Mouse (Mus musculus): ENCODE results near the gene Ulk2. TPM values are rescaled to one million over a fixed set of nuclear protein-coding genes. Genes with fewer than 3 reads are reported as not detected.
"Not testable (repeated sequence)": the region's sequence is repeated elsewhere in the genome, so short reads cannot be mapped to it uniquely, and the experiment has no call there.

Ulk2 gene
- polyA plus RNA-seq, 1 experiment from 2014 or later: 11.2 TPM

DNA sequence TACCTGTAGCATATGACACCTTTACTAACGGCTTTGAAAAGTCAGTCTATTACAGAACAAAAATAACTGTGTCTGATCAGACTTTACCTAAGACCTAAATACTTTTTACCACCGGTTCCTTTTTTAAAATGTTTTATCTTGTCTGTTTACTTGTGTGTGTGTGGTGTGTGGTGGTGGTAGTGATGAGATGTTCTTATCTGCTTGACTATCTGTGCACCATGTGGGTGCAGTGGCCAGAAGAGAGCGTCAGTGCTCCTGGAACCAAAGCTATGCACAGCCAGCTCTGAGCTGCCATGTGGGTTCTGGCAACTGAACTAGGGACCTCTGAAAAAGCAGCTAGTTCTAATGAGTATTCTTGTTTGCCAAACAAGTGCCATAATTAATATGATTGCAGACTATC is 3.7 kb downstream of the Ulk2 start:
- Histone ChIP-seq H3K9ac (no peak overlapping the region), H3K27me3 (replicated peaks) (no peaks in the 10 kb centered on the region), H3K4me1 (peaks cover 10% of the 10 kb centered on the region), H3K27ac (replicated peaks) (no peak overlapping the region), H3K36me3 (peaks cover 19% of the 10 kb centered on the region), H3K4me2 (no peak overlapping the region), H3K4me3 (no peak overlapping the region), H3K9me3 (no peaks in the 10 kb centered on the region)
- WGBS: 69% methylated on average over 3 of the region's 3 CpGs
- no peak for ATAC-seq (ENCODE audit: extremely low read depth, insufficient number of reproducible peaks, low FRiP score, low TSS enrichment)

GRCm38 (mm10) chr11:61840663-61841062 is 14.2 kb downstream of the Ulk2 start:
- not testable (repeated sequence) for H3K27ac ChIP-seq (replicated peaks); H3K4me3 ChIP-seq; ATAC-seq (ENCODE audit: extremely low read depth, insufficient number of reproducible peaks, low FRiP score, low TSS enrichment); H3K4me2 ChIP-seq; H3K9me3 ChIP-seq; H3K9ac ChIP-seq; H3K27me3 ChIP-seq (replicated peaks); H3K4me1 ChIP-seq
- peaks cover 82% of the 10 kb centered on the region for H3K36me3 ChIP-seq
- 64% methylated on average over 3 of the region's 3 CpGs for WGBS

DNA sequence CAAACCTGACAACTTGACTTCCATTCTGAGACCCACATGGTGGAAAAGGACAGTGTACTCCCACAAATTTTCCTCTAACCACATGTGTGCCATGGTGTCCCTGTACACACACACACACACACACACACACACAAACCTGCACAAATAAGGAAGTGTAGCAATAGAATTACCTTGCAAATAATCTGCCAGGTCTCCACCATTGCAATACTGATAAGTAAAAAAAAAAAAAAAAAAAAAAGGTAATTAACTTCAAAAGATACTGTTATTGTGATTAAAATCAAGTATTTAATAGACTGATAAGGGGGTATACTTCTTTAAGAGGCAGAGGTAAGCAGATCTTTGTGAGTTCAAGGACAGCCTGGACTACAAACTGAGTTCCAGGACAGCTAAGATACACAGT is 14.9 kb downstream of the Ulk2 start:
- Histone ChIP-seq H3K27me3 (replicated peaks) (no peaks in the 10 kb centered on the region), H3K4me1 (no peaks in the 10 kb centered on the region), H3K4me3 (no peak overlapping the region), H3K4me2 (no peak overlapping the region), H3K9ac (no peak overlapping the region), H3K36me3 (peaks cover 82% of the 10 kb centered on the region), H3K9me3 (no peaks in the 10 kb centered on the region), H3K27ac (replicated peaks) (no peak overlapping the region)
- no peak for ATAC-seq (ENCODE audit: extremely low read depth, insufficient number of reproducible peaks, low FRiP score, low TSS enrichment)

DNA sequence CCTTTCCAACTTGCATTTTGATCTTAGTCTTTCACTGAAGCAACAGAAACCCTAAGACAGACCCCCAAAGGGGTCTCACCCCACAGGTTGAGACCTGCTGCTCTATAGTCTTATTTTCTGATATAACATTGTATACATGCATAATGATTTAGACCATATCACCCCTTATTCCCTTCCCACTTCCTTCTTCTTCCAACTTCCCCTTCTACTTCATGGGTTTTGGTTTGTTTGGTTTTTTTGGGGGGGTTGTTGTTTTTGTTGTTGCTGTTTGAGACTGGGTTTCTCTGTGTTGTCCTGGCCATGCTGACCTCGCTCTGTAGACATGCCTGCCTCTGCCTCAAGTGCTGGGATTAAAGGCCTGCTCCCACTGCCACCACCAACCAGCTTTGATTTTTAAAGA is 15.7 kb downstream of the Ulk2 start:
- peaks cover 81% of the 10 kb centered on the region for H3K36me3 ChIP-seq
- ATAC-seq (ENCODE audit: extremely low read depth, insufficient number of reproducible peaks, low FRiP score, low TSS enrichment): no peak
- H3K9me3 ChIP-seq: no peaks in the 10 kb centered on the region
- 94% methylated on average over 1 of the region's 1 CpGs for WGBS
- no peak overlapping the region for H3K27ac ChIP-seq (replicated peaks)
- H3K9ac ChIP-seq: no peak overlapping the region
- no peak overlapping the region for H3K4me3 ChIP-seq
- no peak overlapping the region for H3K4me2 ChIP-seq
- no peaks in the 10 kb centered on the region for H3K4me1 ChIP-seq
- no peaks in the 10 kb centered on the region for H3K27me3 ChIP-seq (replicated peaks)

GRCm38 (mm10) chr11:61809793-61810192 is 45.1 kb downstream of the Ulk2 start:
- ATAC-seq (ENCODE audit: extremely low read depth, insufficient number of reproducible peaks, low FRiP score, low TSS enrichment): no peak
- no peaks in the 10 kb centered on the region for H3K9me3 ChIP-seq
- H3K36me3 ChIP-seq: peaks cover 86% of the 10 kb centered on the region
- 51% methylated on average over 4 of the region's 4 CpGs for WGBS
- no peak overlapping the region for H3K9ac ChIP-seq
- H3K4me1 ChIP-seq: peaks cover 8% of the 10 kb centered on the region
- H3K4me3 ChIP-seq: no peak overlapping the region
- no peak overlapping the region for H3K27ac ChIP-seq (replicated peaks)
- no peaks in the 10 kb centered on the region for H3K27me3 ChIP-seq (replicated peaks)
- no peak overlapping the region for H3K4me2 ChIP-seq

DNA sequence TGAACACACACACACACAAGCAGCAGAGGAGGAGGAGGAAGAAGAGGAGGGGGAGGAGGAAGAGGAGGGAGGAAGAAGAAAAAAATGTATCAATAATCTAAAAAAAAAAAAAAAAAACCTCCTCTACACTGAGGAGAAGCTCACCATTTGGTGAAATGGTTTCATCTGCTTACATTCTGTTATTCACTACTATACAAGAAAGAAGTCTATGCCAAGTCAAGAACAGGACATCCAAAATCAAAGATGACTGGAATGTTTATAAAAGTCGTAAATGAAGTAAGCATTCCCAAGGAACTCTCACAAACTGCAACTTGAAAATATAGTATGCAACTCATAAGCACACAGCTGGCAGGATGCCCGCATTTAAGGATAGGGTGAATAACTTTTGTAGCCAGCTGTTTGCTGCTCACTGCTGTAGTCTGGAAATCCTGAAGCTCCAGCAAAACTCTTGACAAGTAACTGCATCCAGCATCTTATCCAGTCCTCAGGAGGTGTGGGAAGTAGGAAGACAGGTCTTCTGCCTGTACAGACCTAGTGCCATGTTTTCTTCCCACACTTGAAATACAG is 46.2 kb downstream of the Ulk2 start:
- Histone ChIP-seq H3K4me2 (no peak overlapping the region), H3K9me3 (no peaks in the 10 kb centered on the region), H3K4me1 (no peaks in the 10 kb centered on the region), H3K27me3 (replicated peaks) (no peaks in the 10 kb centered on the region), H3K27ac (replicated peaks) (no peak overlapping the region), H3K36me3 (peaks cover 80% of the 10 kb centered on the region), H3K4me3 (no peak overlapping the region), H3K9ac (no peak overlapping the region)
- 74% methylated on average over 2 of the region's 2 CpGs for WGBS
- ATAC-seq (ENCODE audit: extremely low read depth, insufficient number of reproducible peaks, low FRiP score, low TSS enrichment): no peak

GRCm38 (mm10) chr11:61793441-61793840 is 61.4 kb downstream of the Ulk2 start:
- H3K4me3 ChIP-seq: no peak overlapping the region
- H3K36me3 ChIP-seq: peaks cover 71% of the 10 kb centered on the region
- H3K9ac ChIP-seq: no peak overlapping the region
- H3K4me1 ChIP-seq: peaks cover 5% of the 10 kb centered on the region; the same call in 1 of the 2 replicates
- no peaks in the 10 kb centered on the region for H3K27me3 ChIP-seq (replicated peaks)
- no peak for ATAC-seq (ENCODE audit: extremely low read depth, insufficient number of reproducible peaks, low FRiP score, low TSS enrichment)
- no peaks in the 10 kb centered on the region for H3K9me3 ChIP-seq
- no peak overlapping the region for H3K27ac ChIP-seq (replicated peaks)
- no peak overlapping the region for H3K4me2 ChIP-seq
- WGBS: 91% methylated on average over 1 of the region's 1 CpGs

- Histone ChIP-seq H3K4me1 (no peaks in the 10 kb centered on the region), H3K4me3 (no peak overlapping the region), H3K36me3 (peaks cover 83% of the 10 kb centered on the region), H3K9ac (no peak overlapping the region), H3K4me2 (no peak overlapping the region), H3K27me3 (replicated peaks) (no peaks in the 10 kb centered on the region), H3K27ac (replicated peaks) (no peak overlapping the region), H3K9me3 (no peaks in the 10 kb centered on the region)
- WGBS: 67% methylated on average over 1 of the region's 1 CpGs
- no peak for ATAC-seq (ENCODE audit: extremely low read depth, insufficient number of reproducible peaks, low FRiP score, low TSS enrichment)
These were observed 66.3 kb downstream of the Ulk2 start for GRCm38 (mm10) chr11:61788550-61788949.

- not testable (repeated sequence) for H3K27ac ChIP-seq (replicated peaks); H3K4me3 ChIP-seq; H3K4me1 ChIP-seq; H3K27me3 ChIP-seq (replicated peaks); H3K4me2 ChIP-seq; ATAC-seq (ENCODE audit: extremely low read depth, insufficient number of reproducible peaks, low FRiP score, low TSS enrichment); H3K9me3 ChIP-seq; H3K9ac ChIP-seq
- H3K36me3 ChIP-seq: peaks cover 73% of the 10 kb centered on the region
- WGBS: 93% methylated on average over 3 of the region's 3 CpGs
These were observed 72.3 kb downstream of the Ulk2 start for GRCm38 (mm10) chr11:61782526-61782925.

DNA sequence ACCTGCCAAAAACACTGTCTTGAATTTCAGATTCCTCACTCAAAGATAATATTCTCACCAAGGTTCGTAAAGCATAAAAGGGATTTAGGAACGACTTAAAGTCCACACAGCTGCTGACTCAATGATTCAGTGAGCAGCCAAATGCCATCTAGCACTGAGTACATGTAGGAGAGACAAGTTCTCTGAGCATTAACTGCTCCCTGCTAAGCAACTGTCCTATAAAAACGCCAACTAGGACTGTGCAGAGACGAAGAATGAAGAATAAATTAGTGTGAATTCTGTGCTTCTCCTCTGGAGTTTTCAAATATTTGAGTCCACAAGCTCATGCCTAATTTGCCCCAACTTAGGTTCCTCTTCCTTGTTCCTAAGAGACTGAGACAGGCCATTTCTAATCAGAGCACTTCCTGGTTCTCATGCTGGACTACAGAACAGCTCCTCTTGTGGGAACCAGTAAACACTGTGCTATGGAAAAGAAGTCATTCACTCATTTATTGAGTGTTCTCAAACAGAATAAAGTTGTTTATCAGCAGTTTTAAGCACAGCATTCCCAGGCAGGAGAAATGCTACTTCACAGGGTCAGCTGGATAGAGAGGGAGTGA is 80.2 kb downstream of the Ulk2 start:
- H3K9me3 ChIP-seq: no peaks in the 10 kb centered on the region
- no peak overlapping the region for H3K9ac ChIP-seq
- no peaks in the 10 kb centered on the region for H3K4me1 ChIP-seq
- H3K4me3 ChIP-seq: no peak overlapping the region
- WGBS: 80% methylated on average over 4 of the region's 4 CpGs
- no peak for ATAC-seq (ENCODE audit: extremely low read depth, insufficient number of reproducible peaks, low FRiP score, low TSS enrichment)
- H3K4me2 ChIP-seq: no peak overlapping the region
- no peaks in the 10 kb centered on the region for H3K27me3 ChIP-seq (replicated peaks)
- no peak overlapping the region for H3K27ac ChIP-seq (replicated peaks)
- peaks cover 65% of the 10 kb centered on the region for H3K36me3 ChIP-seq

DNA sequence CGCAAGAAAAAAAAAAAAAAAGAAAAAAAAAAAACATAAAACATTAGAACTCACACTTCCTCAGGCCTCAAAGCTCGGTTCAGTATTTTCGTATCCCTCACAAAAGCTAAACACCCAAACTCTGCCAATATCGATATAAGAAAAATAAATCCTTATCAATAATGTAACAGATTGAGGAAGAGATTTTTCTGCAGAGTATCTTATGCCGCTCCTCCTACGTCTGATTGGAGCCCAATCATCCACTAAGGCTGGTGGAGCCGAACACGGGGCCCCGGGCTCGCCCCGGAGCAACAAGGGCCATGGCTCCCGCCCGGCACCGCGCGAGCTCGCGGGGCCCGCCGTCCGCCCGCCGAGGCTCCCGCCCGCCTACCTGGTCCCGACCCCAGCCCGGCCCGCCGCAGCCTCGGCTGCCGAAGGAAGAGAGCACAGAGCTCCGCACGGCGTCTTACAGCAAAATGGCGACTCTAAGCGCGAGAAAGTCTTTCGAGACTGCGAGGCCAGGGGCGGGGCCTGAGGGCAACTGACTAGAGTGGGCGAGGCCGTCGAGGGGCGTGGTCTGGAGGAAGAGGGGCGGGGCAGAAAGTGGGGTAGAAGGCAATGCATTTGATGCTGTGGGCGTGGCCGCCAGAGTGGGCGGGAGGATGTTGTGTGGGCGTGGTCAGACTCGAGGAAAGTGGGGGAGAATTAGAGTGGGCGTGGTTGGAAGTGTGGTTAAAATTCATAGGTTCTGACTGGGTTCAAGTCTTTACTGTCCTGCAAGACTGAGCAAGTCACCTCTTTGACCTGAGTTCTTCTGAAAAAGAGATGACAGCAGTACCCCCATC is 93.1 kb downstream of the Ulk2 start, which contains the start of gene Prpsap2:
Gene Prpsap2, minus strand, starts transcription at position 505 of the 824 bp plus-strand sequence.
- Histone ChIP-seq H3K4me2 (peak within 1 kb of the TSS; percentile 79), H3K36me3 (peaks cover 17% of the 10 kb centered on the region), H3K9ac (peak within 1 kb of the TSS; percentile 86), H3K4me1 (peaks cover 10% of the 10 kb centered on the region), H3K4me3 (peak within 1 kb of the TSS; percentile 70), H3K27ac (replicated peaks) (peak within 1 kb of the TSS; percentile 79), H3K9me3 (no peaks in the 10 kb centered on the region), H3K27me3 (replicated peaks) (no peaks in the 10 kb centered on the region)
- under 1% methylated on average over 48 of the region's 51 CpGs for WGBS
- peak; percentile 89 for ATAC-seq (ENCODE audit: extremely low read depth, insufficient number of reproducible peaks, low FRiP score, low TSS enrichment)

Measured in heart, embryonic 13.5 days (tissue).